Mouse (Mus musculus) midbrain, embryonic 10.5 days (tissue): Measurements from ENCODE around the gene Rbms3. TPM values are rescaled to one million over a fixed set of nuclear protein-coding genes. Genes with fewer than 3 reads are reported as not detected.

Experiments used
- DNase-seq: peaks from one replicate; pipeline ENCODE4 v3.0.0-alpha.2; 2017; ENCODE audit warnings: low spot score
- H3K27ac ChIP-seq: fragments of 300-500 bp; sonication (generic); replicated peaks from 2 replicates; pipeline ENCODE4 v1.5.1; 2016; ENCODE audit warnings: mild to moderate bottlenecking
- H3K27me3 ChIP-seq: fragments of 300-500 bp; sonication (generic); 2 replicates; pipeline ENCODE4 v1.6.1; 2016; ENCODE audit warnings: low read depth, mild to moderate bottlenecking; ENCODE audit not compliant: poor library complexity, severe bottlenecking
- H3K36me3 ChIP-seq: fragments of 300-500 bp; sonication (generic); 2 replicates; pipeline ENCODE4 v1.6.1; 2016; ENCODE audit warnings: mild to moderate bottlenecking, moderate library complexity
- H3K4me1 ChIP-seq: fragments of 300-500 bp; sonication (generic); 2 replicates; pipeline ENCODE4 v1.6.1; 2016
- H3K4me3 ChIP-seq: fragments of 300-500 bp; sonication (generic); 2 replicates; pipeline ENCODE4 v1.5.1; 2016; ENCODE audit warnings: mild to moderate bottlenecking, moderate library complexity
- H3K9me3 ChIP-seq: fragments of 300-500 bp; sonication (generic); replicated peaks from 2 replicates; pipeline ENCODE4 v1.6.1; 2016; ENCODE audit warnings: mild to moderate bottlenecking
- WGBS: fragments of 180-500 bp; shearing (Covaris S2); methylation state at CpG from one replicate; pipeline ENCODE4 v1.1.7; 2016; 5-methylcytosine and 5-hydroxymethylcytosine counted together
- polyA plus RNA-seq: library from polyadenylated mRNA; unstranded; fragments of >200 nt; fragmentation: Nextera tagmentation; extraction: Ambion mirVana; gene quantifications from 2 replicates; pipeline ENCODE4 v1.2.1, GENCODE M21; 2016

Rbms3 gene
- polyA plus RNA-seq, 1 experiment from 2014 or later, result 11.4 TPM

- no peaks in the 10 kb centered on the region for H3K4me1 ChIP-seq
- no peaks in the 10 kb centered on the region for H3K27me3 ChIP-seq
- no peak overlapping the region for H3K27ac ChIP-seq
- H3K4me3 ChIP-seq, result no peak overlapping the region
- WGBS, result 77% methylated on average over 6 of the region's 6 CpGs
- no peaks in the 10 kb centered on the region for H3K9me3 ChIP-seq
- DNase-seq, result peak; percentile 7
- no peaks in the 10 kb centered on the region for H3K36me3 ChIP-seq
Measured at GRCm38 (mm10) chr9:116990321-116990720, 639.4 kb downstream of the Rbms3 start.

- H3K4me1 ChIP-seq, result no peaks in the 10 kb centered on the region
- H3K27ac ChIP-seq, result no peak overlapping the region
- H3K4me3 ChIP-seq, result no peak overlapping the region
- H3K36me3 ChIP-seq, result no peaks in the 10 kb centered on the region
- H3K9me3 ChIP-seq, result no peaks in the 10 kb centered on the region
- DNase-seq, result peak; percentile 9
- no peaks in the 10 kb centered on the region for H3K27me3 ChIP-seq
- WGBS, result 81% methylated on average over 5 of the region's 5 CpGs
Measured at GRCm38 (mm10) chr9:116980801-116981200, 648.9 kb downstream of the Rbms3 start.

- Histone ChIP-seq H3K4me3 (no peak overlapping the region), H3K27me3 (no peaks in the 10 kb centered on the region), H3K36me3 (no peaks in the 10 kb centered on the region), H3K9me3 (no peaks in the 10 kb centered on the region), H3K4me1 (no peaks in the 10 kb centered on the region), H3K27ac (no peak overlapping the region)
- 92% methylated on average over 6 of the region's 6 CpGs for WGBS
- DNase-seq, result peak; percentile 9
Measured at GRCm38 (mm10) chr9:116977428-116977827, 652.3 kb downstream of the Rbms3 start.

- no peak overlapping the region for H3K4me3 ChIP-seq
- H3K27me3 ChIP-seq, result no peaks in the 10 kb centered on the region
- DNase-seq, result no peak
- no peaks in the 10 kb centered on the region for H3K36me3 ChIP-seq
- WGBS, result 90% methylated on average over 21 of the region's 21 CpGs
- H3K27ac ChIP-seq, result no peak overlapping the region
- H3K9me3 ChIP-seq, result no peaks in the 10 kb centered on the region
- no peaks in the 10 kb centered on the region for H3K4me1 ChIP-seq
Measured at GRCm38 (mm10) chr9:116976575-116977408, 652.9 kb downstream of the Rbms3 start.

- WGBS, result 91% methylated on average over 4 of the region's 4 CpGs
- no peak for DNase-seq
Measured at GRCm38 (mm10) chr9:116975269-116975668, 654.4 kb downstream of the Rbms3 start.

GRCm38 (mm10) chr9:116974134-116974533 lies 655.6 kb downstream of the Rbms3 start:
- H3K36me3 ChIP-seq, result no peaks in the 10 kb centered on the region
- DNase-seq, result no peak
- no peaks in the 10 kb centered on the region for H3K9me3 ChIP-seq
- 95% methylated on average over 3 of the region's 3 CpGs for WGBS
- no peaks in the 10 kb centered on the region for H3K4me1 ChIP-seq
- H3K27ac ChIP-seq, result no peak overlapping the region
- no peak overlapping the region for H3K4me3 ChIP-seq
- H3K27me3 ChIP-seq, result no peaks in the 10 kb centered on the region

More at GRCm38 (mm10) chr9:116975269-116975668, 654.4 kb downstream of the Rbms3 start:
- no peaks in the 10 kb centered on the region for H3K4me1 ChIP-seq
- H3K9me3 ChIP-seq, result no peaks in the 10 kb centered on the region
- H3K27me3 ChIP-seq, result no peaks in the 10 kb centered on the region
- no peaks in the 10 kb centered on the region for H3K36me3 ChIP-seq
- no peak overlapping the region for H3K27ac ChIP-seq
- H3K4me3 ChIP-seq, result no peak overlapping the region

- 41% methylated on average over 2 of the region's 2 CpGs for whole genome bisulfite sequencing
- no peak overlapping the region for H3K27ac ChIP-seq
Measured at GRCm38 (mm10) chr9:116973594-116973993, 656.1 kb downstream of the Rbms3 start.

GRCm38 (mm10) chr9:116967317-116967716 lies 662.4 kb downstream of the Rbms3 start:
- DNase-seq, result no peak
- no peaks in the 10 kb centered on the region for H3K9me3 ChIP-seq
- H3K4me1 ChIP-seq, result peaks cover 4% of the 10 kb centered on the region; the same call in 1 of the 2 replicates
- 94% methylated on average over 3 of the region's 3 CpGs for WGBS
- no peaks in the 10 kb centered on the region for H3K27me3 ChIP-seq
- H3K4me3 ChIP-seq, result no peak overlapping the region
- no peaks in the 10 kb centered on the region for H3K36me3 ChIP-seq
- H3K27ac ChIP-seq, result no peak overlapping the region

More at GRCm38 (mm10) chr9:116973594-116973993, 656.1 kb downstream of the Rbms3 start:
- H3K4me3 ChIP-seq, result no peak overlapping the region
- DNase-seq, result no peak
- H3K9me3 ChIP-seq, result no peaks in the 10 kb centered on the region
- no peaks in the 10 kb centered on the region for H3K4me1 ChIP-seq
- H3K27me3 ChIP-seq, result no peaks in the 10 kb centered on the region
- no peaks in the 10 kb centered on the region for H3K36me3 ChIP-seq

GRCm38 (mm10) chr9:116965691-116966090 lies 664.0 kb downstream of the Rbms3 start:
- 78% methylated on average over 6 of the region's 6 CpGs for WGBS
- Histone ChIP-seq H3K4me1 (peaks cover 4% of the 10 kb centered on the region; the same call in 1 of the 2 replicates), H3K27me3 (no peaks in the 10 kb centered on the region), H3K4me3 (no peak overlapping the region), H3K9me3 (peaks cover 3% of the 10 kb centered on the region; the same call in 1 of the 2 replicates), H3K27ac (no peak overlapping the region), H3K36me3 (no peaks in the 10 kb centered on the region)
- no peak for DNase-seq

- Histone ChIP-seq H3K4me3 (no peak overlapping the region), H3K27ac (no peak overlapping the region), H3K36me3 (no peaks in the 10 kb centered on the region), H3K9me3 (peaks cover 5% of the 10 kb centered on the region; the same call in 1 of the 2 replicates), H3K4me1 (no peaks in the 10 kb centered on the region), H3K27me3 (no peaks in the 10 kb centered on the region)
- WGBS, result 93% methylated on average over 2 of the region's 2 CpGs
- no peak for DNase-seq
Measured at GRCm38 (mm10) chr9:116956156-116956555, 673.6 kb downstream of the Rbms3 start.

GRCm38 (mm10) chr9:116948211-116948610 lies 681.5 kb downstream of the Rbms3 start:
- H3K27ac ChIP-seq, result no peak overlapping the region
- WGBS, result 73% methylated on average over 3 of the region's 3 CpGs
- no peak overlapping the region for H3K4me3 ChIP-seq
- H3K9me3 ChIP-seq, result no peaks in the 10 kb centered on the region
- no peaks in the 10 kb centered on the region for H3K27me3 ChIP-seq
- no peak for DNase-seq
- no peaks in the 10 kb centered on the region for H3K36me3 ChIP-seq
- no peaks in the 10 kb centered on the region for H3K4me1 ChIP-seq

- Histone ChIP-seq H3K4me3 (no peak overlapping the region), H3K4me1 (no peaks in the 10 kb centered on the region), H3K27ac (no peak overlapping the region), H3K9me3 (no peaks in the 10 kb centered on the region), H3K36me3 (no peaks in the 10 kb centered on the region), H3K27me3 (no peaks in the 10 kb centered on the region)
- no peak for DNase-seq
- WGBS, result 78% methylated on average over 4 of the region's 4 CpGs
Measured at GRCm38 (mm10) chr9:116947369-116947768, 682.3 kb downstream of the Rbms3 start.

- Histone ChIP-seq H3K9me3 (no peaks in the 10 kb centered on the region), H3K27ac (no peak overlapping the region), H3K4me1 (no peaks in the 10 kb centered on the region), H3K36me3 (no peaks in the 10 kb centered on the region), H3K4me3 (no peak overlapping the region), H3K27me3 (no peaks in the 10 kb centered on the region)
- 95% methylated on average over 3 of the region's 3 CpGs for WGBS
- DNase-seq, result no peak
Measured at GRCm38 (mm10) chr9:116946787-116947186, 682.9 kb downstream of the Rbms3 start.
